Mouse (Mus musculus): Measurements from ENCODE around the gene Islr.

DNA sequence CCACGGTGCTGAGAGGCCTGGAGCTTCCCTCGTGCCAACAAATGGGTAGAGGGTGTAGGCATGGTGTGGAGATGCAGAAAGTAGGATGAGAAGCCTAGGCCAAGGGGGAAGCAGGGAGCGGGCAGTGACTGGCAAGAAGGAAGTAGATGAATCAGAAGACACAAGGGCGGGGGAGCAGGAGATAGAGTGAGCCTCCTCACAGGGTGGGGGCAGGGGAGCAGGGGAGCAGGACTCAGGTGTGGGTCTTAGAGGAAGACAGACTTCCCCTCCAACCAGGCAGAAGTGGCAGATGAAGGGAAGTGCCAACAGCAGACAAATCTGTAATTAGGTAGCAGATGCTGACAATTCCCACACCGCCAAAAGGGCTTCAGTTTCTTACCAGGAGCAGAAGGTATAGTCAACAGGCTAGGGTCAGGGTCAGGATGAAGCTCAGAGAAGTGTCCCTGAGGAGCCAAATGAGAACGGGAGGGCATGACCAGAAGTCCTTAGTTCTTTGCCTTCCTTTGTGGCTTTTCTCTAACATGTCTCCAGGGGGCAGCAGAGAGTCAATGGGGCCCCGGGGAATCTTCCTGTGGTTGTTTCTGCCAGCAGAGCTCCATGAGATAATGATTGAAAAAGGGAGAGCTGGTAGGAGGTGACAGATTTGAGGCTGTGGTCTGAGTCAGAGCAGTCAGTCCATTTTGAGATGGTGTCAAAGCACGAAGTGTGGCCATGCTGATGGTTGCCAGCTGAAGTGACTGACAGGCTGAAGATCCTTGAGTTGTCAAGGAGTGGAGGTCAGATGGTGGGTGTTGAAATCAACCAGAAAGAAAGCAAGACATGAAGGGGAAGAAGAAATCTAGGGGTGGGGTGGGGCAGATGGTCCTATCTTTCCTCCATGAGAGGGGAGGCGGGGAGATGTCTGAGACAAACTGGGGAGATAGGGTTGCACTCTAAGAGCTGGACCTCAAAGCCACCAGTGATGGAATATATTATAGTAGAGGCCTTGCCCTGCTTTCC lies 22.1 kb upstream of the Islr start:
- TF ChIP-seq POLR2A (IDR thresholded peaks at IDR 0.05; ENCODE audit: low read depth, low read length) (no peak), CTCF (IDR thresholded peaks at IDR 0.05; ENCODE audit: borderline replicate concordance, insufficient read depth, low read length) (no peak)

Data from embryonic fibroblast, embryonic 13.5 days (primary cell).